ENCODE assay signal across 8 mouse cellular contexts in the genomic region with DNA sequence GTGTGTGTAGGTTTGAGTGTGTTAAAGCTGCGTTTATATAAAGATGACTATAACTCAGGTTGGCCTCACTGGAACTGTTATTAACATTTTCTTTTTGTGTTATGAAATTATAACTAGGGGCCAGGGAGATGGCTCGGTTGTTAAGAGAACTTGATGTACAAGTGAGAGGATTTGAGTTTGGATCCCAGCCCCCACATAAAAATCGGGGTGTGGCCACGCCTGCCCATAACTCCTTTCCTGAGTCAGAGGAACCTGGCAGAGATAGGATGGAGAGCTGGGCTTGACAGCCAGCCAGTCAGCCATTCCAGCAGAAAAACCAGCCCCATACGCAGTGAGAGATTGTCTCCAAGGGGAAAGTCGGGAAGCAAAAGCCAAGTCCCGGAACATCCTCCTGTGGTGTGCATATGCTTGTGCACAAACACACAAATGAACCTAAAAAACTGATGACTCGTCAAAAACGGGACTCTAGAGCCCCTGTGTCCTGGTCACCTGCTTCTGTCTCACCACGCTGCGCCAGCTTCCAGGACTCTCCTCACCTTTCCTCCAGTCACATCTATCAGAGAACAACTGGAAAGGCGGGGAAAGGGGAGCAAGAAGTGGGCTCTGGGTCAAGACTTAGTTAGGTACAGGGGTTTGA.
A peak's percentile ranks its signal among the peaks of the same experiment; 100 is the strongest.
DNase-seq lines count a peak whose midpoint lies in the region; ATAC-seq and TF ChIP-seq lines count a peak whose summit lies in the region.

No protein-coding gene starts in this region.

- peak overlapping the region in 1 of 2 experiments; percentile 59; a peak in 2 of 4 replicates for H3K4me3 ChIP-seq in heart, embryonic 14.5 days (ENCODE audit: control insufficient read depth in 1 of 2, insufficient read depth in 1 of 2, low read depth in 1 of 2, low read length in 2 of 2)
- no peak overlapping the region for H3K4me3 ChIP-seq in heart, adult 2 months
- H3K4me3 ChIP-seq in midbrain, embryonic 14.5 days (replicated peaks; ENCODE audit: low read depth, low read length), result no peak overlapping the region; the same call in 1 of the 2 replicates

- no peak for DNase-seq in heart, adult 2 months
- peak; percentile 21 for DNase-seq in NIH3T3 (ENCODE audit: low read depth)
- DNase-seq in gonadal fat pad, adult 2 months (ENCODE audit: low read depth), result peak; percentile 62
- DNase-seq in midbrain, embryonic 14.5 days, result no peak
- DNase-seq in left cerebral cortex, postnatal 10 days (ENCODE audit: extremely low spot score in 1 of 2, low spot score in 2 of 2), result no peak
- no peak for DNase-seq in thymus, adult 18-20 months

- no peak for TF ChIP-seq EP300 in heart, adult 2 months (IDR thresholded peaks at IDR 0.05; ENCODE audit: insufficient read depth, low read depth, low read length)

- H3K4me2 ChIP-seq in heart, embryonic 14.5 days (ENCODE audit: low read length), result peak overlapping the region; percentile 91
- H3K4me2 ChIP-seq in midbrain, embryonic 14.5 days (ENCODE audit: low read length), result peak overlapping the region; percentile 86; the same call in 1 of the 2 replicates

- no peak for TF ChIP-seq POLR2A in heart, adult 2 months (IDR thresholded peaks at IDR 0.05; ENCODE audit: insufficient read depth, low read depth, low read length)

- H3K9me3 ChIP-seq in heart, embryonic 14.5 days (ENCODE audit: control insufficient read depth, low read length), result no peaks in the 10 kb centered on the region
- no peaks in the 10 kb centered on the region for H3K9me3 ChIP-seq in midbrain, embryonic 14.5 days (ENCODE audit: control insufficient read depth, low read length)

- 39% methylated on average over 12 of the region's 12 CpGs for whole genome bisulfite sequencing in heart, embryonic 14.5 days
- WGBS in heart, adult 2 months, result 41% methylated on average over 12 of the region's 12 CpGs
- WGBS in midbrain, embryonic 14.5 days, result 51% methylated on average over 12 of the region's 12 CpGs

- no peak for ATAC-seq in heart, embryonic 14.5 days (ENCODE audit: insufficient number of reproducible peaks, insufficient read depth, low FRiP score, low read depth)
- no peak for ATAC-seq in midbrain, embryonic 14.5 days (ENCODE audit: low FRiP score, low TSS enrichment)
- ATAC-seq in cerebellum, adult (ENCODE audit: insufficient number of reproducible peaks, low FRiP score, low TSS enrichment), result no peak

- H3K36me3 ChIP-seq in heart, embryonic 14.5 days (ENCODE audit: control insufficient read depth, insufficient read depth, low read length), result no peaks in the 10 kb centered on the region
- no peaks in the 10 kb centered on the region for H3K36me3 ChIP-seq in heart, adult 2 months (ENCODE audit: control insufficient read depth, insufficient read depth, low read length)
- no peaks in the 10 kb centered on the region for H3K36me3 ChIP-seq in midbrain, embryonic 14.5 days (ENCODE audit: control insufficient read depth, insufficient read depth, low read length)

- no peak overlapping the region for H3K9ac ChIP-seq in heart, embryonic 14.5 days (ENCODE audit: low read length)
- H3K9ac ChIP-seq in heart, adult 2 months (ENCODE audit: low read depth, low read length), result no peak overlapping the region
- H3K9ac ChIP-seq in midbrain, embryonic 14.5 days (replicated peaks; ENCODE audit: low read length), result no peak overlapping the region

- H3K27ac ChIP-seq in heart, embryonic 14.5 days (replicated peaks in 1 of 2; ENCODE audit: control insufficient read depth in 1 of 2, insufficient read depth in 1 of 2, low read depth in 2 of 2, low read length in 2 of 2), result no peak overlapping the region
- H3K27ac ChIP-seq in heart, adult 2 months, result no peak overlapping the region
- H3K27ac ChIP-seq in midbrain, embryonic 14.5 days (replicated peaks; ENCODE audit: low read depth, low read length), result no peak overlapping the region

- intact Hi-C loops in heart, adult 2 months (cut with DNase I), result no loop called here
- intact Hi-C loops in left cerebral cortex, postnatal 10 days (cut with DNase I), result no loop called here

- H3K27me3 ChIP-seq in heart, embryonic 14.5 days (ENCODE audit: control insufficient read depth, insufficient read depth, low read length), result peaks cover 33% of the 10 kb centered on the region
- 0 out of 2 replicates have a peak, but pooled peaks cover 1% of the 10 kb centered on the region for H3K27me3 ChIP-seq in heart, adult 2 months (ENCODE audit: control insufficient read depth, insufficient read depth, low read length)
- peaks cover 33% of the 10 kb centered on the region for H3K27me3 ChIP-seq in midbrain, embryonic 14.5 days (ENCODE audit: control insufficient read depth, insufficient read depth, low read length)

- peaks cover 11 to 20% of the 10 kb centered on the region in 2 experiments for H3K4me1 ChIP-seq in heart, embryonic 14.5 days (ENCODE audit: control insufficient read depth in 2 of 2, insufficient read depth in 2 of 2, low read length in 2 of 2)
- H3K4me1 ChIP-seq in heart, adult 2 months (ENCODE audit: control insufficient read depth, insufficient read depth, low read length), result no peaks in the 10 kb centered on the region
- peaks cover 11% of the 10 kb centered on the region for H3K4me1 ChIP-seq in midbrain, embryonic 14.5 days (ENCODE audit: control insufficient read depth, insufficient read depth, low read length)

- no peaks in the 10 kb centered on the region for H3K79me2 ChIP-seq in heart, adult 2 months (replicated peaks; ENCODE audit: control insufficient read depth, insufficient read depth, low read length)

- no peak for TF ChIP-seq CTCF in heart, adult 2 months (IDR thresholded peaks at IDR 0.05)

Comparison
In these comparisons a context has a peak if more than half of its experiments do, and no peak if none do; other contexts are left out.
1. DNase-seq: peak in NIH3T3 (single experiment) and gonadal fat pad, adult 2 months (single experiment); none in heart, adult 2 months (0 of 2), midbrain, embryonic 14.5 days (single experiment), left cerebral cortex, postnatal 10 days (0 of 2) and thymus, adult 18-20 months (0 of 2).